Mouse (Mus musculus): ENCODE data around the gene Rab4b. TPM values are rescaled to one million over a fixed set of nuclear protein-coding genes. Genes with fewer than 3 reads are reported as not detected.

Rab4b gene
- total and polyA plus RNA-seq, 3 experiments: 14.6 to 182 (median 36.5) TPM

GRCm38 (mm10) chr7:27159882-27160281 lies 18.8 kb downstream of the Rab4b start:
- no peak for TF ChIP-seq POLR2AphosphoS5 (IDR thresholded peaks at IDR 0.05; ENCODE audit: insufficient replicate concordance, low read depth, low read length)
- peak; percentile 94 for TF ChIP-seq CTCF (IDR thresholded peaks at IDR 0.05; ENCODE audit: low read depth, low read length)
- TF ChIP-seq TAL1 (conservative IDR thresholded peaks at IDR 0.05; ENCODE audit: low read depth, low read length): no peak
- TF ChIP-seq GATA1 (IDR thresholded peaks at IDR 0.05; ENCODE audit: borderline replicate concordance, low read length): no peak
- no peak for TF ChIP-seq GATA2 (IDR thresholded peaks at IDR 0.05; ENCODE audit: borderline replicate concordance, low read depth, low read length)
- DNase-seq (ENCODE audit: low spot score) (peak; percentile 84), ATAC-seq (ENCODE audit: extremely low read depth, insufficient number of reproducible peaks, low FRiP score, poor library complexity, severe bottlenecking) (peak; percentile 79)
- Histone ChIP-seq H3K9me3 (replicated peaks) (no peaks in the 10 kb centered on the region), H3K4me1 (ENCODE audit: insufficient read depth, low read depth, low read length) (peaks cover 59% of the 10 kb centered on the region), H3K36me3 (replicated peaks) (peaks cover 98% of the 10 kb centered on the region), H3K27me3 (ENCODE audit: insufficient read depth, low read length) (no peaks in the 10 kb centered on the region; the same call in 1 of the 2 replicates), H3K4me3 (ENCODE audit: low read depth, low read length) (0 out of 2 replicates have a peak overlapping the region, but pooled peaks have one; percentile 8)

- ATAC-seq (ENCODE audit: extremely low read depth, insufficient number of reproducible peaks, low FRiP score, poor library complexity, severe bottlenecking) (no peak), DNase-seq (ENCODE audit: low spot score) (no peak)
- Histone ChIP-seq H3K4me1 (ENCODE audit: insufficient read depth, low read depth, low read length) (peaks cover 52% of the 10 kb centered on the region), H3K4me3 (ENCODE audit: low read depth, low read length) (no peak overlapping the region), H3K27me3 (ENCODE audit: insufficient read depth, low read length) (no peaks in the 10 kb centered on the region; the same call in 1 of the 2 replicates), H3K9me3 (replicated peaks) (no peaks in the 10 kb centered on the region), H3K36me3 (replicated peaks) (peaks cover 93% of the 10 kb centered on the region)
- no peak for TF ChIP-seq POLR2AphosphoS5 (IDR thresholded peaks at IDR 0.05; ENCODE audit: insufficient replicate concordance, low read depth, low read length)
- no peak for TF ChIP-seq GATA1 (IDR thresholded peaks at IDR 0.05; ENCODE audit: borderline replicate concordance, low read length)
- TF ChIP-seq TAL1 (conservative IDR thresholded peaks at IDR 0.05; ENCODE audit: low read depth, low read length): no peak
- TF ChIP-seq CTCF (IDR thresholded peaks at IDR 0.05; ENCODE audit: low read depth, low read length): no peak
- no peak for TF ChIP-seq GATA2 (IDR thresholded peaks at IDR 0.05; ENCODE audit: borderline replicate concordance, low read depth, low read length)
Observed at GRCm38 (mm10) chr7:27159256-27159655, 19.4 kb downstream of the Rab4b start.

GRCm38 (mm10) chr7:27158171-27158570 lies 20.5 kb downstream of the Rab4b start:
- Histone ChIP-seq H3K4me3 (ENCODE audit: low read depth, low read length) (no peak overlapping the region), H3K9me3 (replicated peaks) (no peaks in the 10 kb centered on the region), H3K27me3 (ENCODE audit: insufficient read depth, low read length) (peaks cover 3% of the 10 kb centered on the region; the same call in 1 of the 2 replicates), H3K4me1 (ENCODE audit: insufficient read depth, low read depth, low read length) (peaks cover 42% of the 10 kb centered on the region), H3K36me3 (replicated peaks) (peaks cover 82% of the 10 kb centered on the region)
- TF ChIP-seq GATA2 (IDR thresholded peaks at IDR 0.05; ENCODE audit: borderline replicate concordance, low read depth, low read length): no peak
- no peak for TF ChIP-seq GATA1 (IDR thresholded peaks at IDR 0.05; ENCODE audit: borderline replicate concordance, low read length)
- TF ChIP-seq TAL1 (conservative IDR thresholded peaks at IDR 0.05; ENCODE audit: low read depth, low read length): no peak
- no peak for TF ChIP-seq POLR2AphosphoS5 (IDR thresholded peaks at IDR 0.05; ENCODE audit: insufficient replicate concordance, low read depth, low read length)
- no peak for TF ChIP-seq CTCF (IDR thresholded peaks at IDR 0.05; ENCODE audit: low read depth, low read length)
- no peak for ATAC-seq (ENCODE audit: extremely low read depth, insufficient number of reproducible peaks, low FRiP score, poor library complexity, severe bottlenecking)
- no peak for DNase-seq (ENCODE audit: low spot score)

GRCm38 (mm10) chr7:27156005-27156404 lies 22.7 kb downstream of the Rab4b start:
- no peak for DNase-seq (ENCODE audit: low spot score)
- Histone ChIP-seq H3K27me3 (ENCODE audit: insufficient read depth, low read length) (peaks cover 5% of the 10 kb centered on the region; the same call in 1 of the 2 replicates), H3K36me3 (replicated peaks) (peaks cover 60% of the 10 kb centered on the region), H3K9me3 (replicated peaks) (no peaks in the 10 kb centered on the region), H3K4me3 (ENCODE audit: low read depth, low read length) (no peak overlapping the region), H3K4me1 (ENCODE audit: insufficient read depth, low read depth, low read length) (peaks cover 22% of the 10 kb centered on the region)
- no peak for TF ChIP-seq GATA2 (IDR thresholded peaks at IDR 0.05; ENCODE audit: borderline replicate concordance, low read depth, low read length)
- no peak for TF ChIP-seq GATA1 (IDR thresholded peaks at IDR 0.05; ENCODE audit: borderline replicate concordance, low read length)
- TF ChIP-seq TAL1 (conservative IDR thresholded peaks at IDR 0.05; ENCODE audit: low read depth, low read length): no peak
- ATAC-seq (ENCODE audit: extremely low read depth, insufficient number of reproducible peaks, low FRiP score, poor library complexity, severe bottlenecking): no peak

GRCm38 (mm10) chr7:27153205-27153764 lies 25.4 kb downstream of the Rab4b start, which contains the start of gene Cyp2t4:
Gene Cyp2t4, plus strand, starts transcription at chr7:27153714.
- DNase-seq (ENCODE audit: low spot score): no peak
- TF ChIP-seq CTCF (IDR thresholded peaks at IDR 0.05; ENCODE audit: low read depth, low read length) (no peak), TAL1 (conservative IDR thresholded peaks at IDR 0.05; ENCODE audit: low read depth, low read length) (no peak), GATA1 (IDR thresholded peaks at IDR 0.05; ENCODE audit: borderline replicate concordance, low read length) (no peak), GATA2 (IDR thresholded peaks at IDR 0.05; ENCODE audit: borderline replicate concordance, low read depth, low read length) (no peak), POLR2AphosphoS5 (IDR thresholded peaks at IDR 0.05; ENCODE audit: insufficient replicate concordance, low read depth, low read length) (no peak)

GRCm38 (mm10) chr7:27136410-27136996 lies 42.2 kb downstream of the Rab4b start:
- TF ChIP-seq CTCF (IDR thresholded peaks at IDR 0.05; ENCODE audit: low read depth, low read length) (no peak), GATA2 (IDR thresholded peaks at IDR 0.05; ENCODE audit: borderline replicate concordance, low read depth, low read length) (no peak), GATA1 (IDR thresholded peaks at IDR 0.05; ENCODE audit: borderline replicate concordance, low read length) (no peak), POLR2AphosphoS5 (IDR thresholded peaks at IDR 0.05; ENCODE audit: insufficient replicate concordance, low read depth, low read length) (no peak), TAL1 (conservative IDR thresholded peaks at IDR 0.05; ENCODE audit: low read depth, low read length) (no peak)
- no peak for DNase-seq (ENCODE audit: low spot score)
- Histone ChIP-seq H3K4me3 (ENCODE audit: low read depth, low read length) (no peak overlapping the region), H3K4me1 (ENCODE audit: insufficient read depth, low read depth, low read length) (no peaks in the 10 kb centered on the region), H3K36me3 (replicated peaks) (no peaks in the 10 kb centered on the region), H3K27me3 (ENCODE audit: insufficient read depth, low read length) (peaks cover 8% of the 10 kb centered on the region; the same call in 1 of the 2 replicates), H3K9me3 (replicated peaks) (peaks cover 5% of the 10 kb centered on the region)
- no peak for ATAC-seq (ENCODE audit: extremely low read depth, insufficient number of reproducible peaks, low FRiP score, poor library complexity, severe bottlenecking)

More at GRCm38 (mm10) chr7:27153205-27153764, 25.4 kb downstream of the Rab4b start, which contains the start of gene Cyp2t4:
- Histone ChIP-seq H3K27me3 (ENCODE audit: insufficient read depth, low read length) (peaks cover 12% of the 10 kb centered on the region), H3K36me3 (replicated peaks) (peaks cover 33% of the 10 kb centered on the region), H3K9me3 (replicated peaks) (no peaks in the 10 kb centered on the region), H3K4me1 (ENCODE audit: insufficient read depth, low read depth, low read length) (0 out of 2 replicates have a peak, but pooled peaks cover 5% of the 10 kb centered on the region), H3K4me3 (ENCODE audit: low read depth, low read length) (no peak within 1 kb of the TSS)
- no peak for ATAC-seq (ENCODE audit: extremely low read depth, insufficient number of reproducible peaks, low FRiP score, poor library complexity, severe bottlenecking)

Measured in G1E (cell line).